Mouse (Mus musculus): Measurements from ENCODE around the gene Clba1.

The Clba1 gene

GRCm38 (mm10) chr12:112808587-112809364, at the start of gene Clba1:
TSS of gene Clba1 (plus strand) at chr12:112808937.
- DNase-seq (ENCODE audit: low spot score): peak; percentile 91

GRCm38 (mm10) chr12:112759471-112759870, 49.3 kb upstream of the Clba1 start:
- no peak for DNase-seq (ENCODE audit: low spot score)

GRCm38 (mm10) chr12:112760154-112760926, 48.4 kb upstream of the Clba1 start, which contains the start of gene Pld4:
TSS of gene Pld4 (plus strand) at chr12:112760655.
- no peak for DNase-seq (ENCODE audit: low spot score)

GRCm38 (mm10) chr12:112761411-112761810, 47.3 kb upstream of the Clba1 start:
- DNase-seq (ENCODE audit: low spot score): no peak

- DNase-seq (ENCODE audit: low spot score): no peak
Observed at GRCm38 (mm10) chr12:112762018-112762417, 46.7 kb upstream of the Clba1 start.

GRCm38 (mm10) chr12:112763176-112763575, 45.6 kb upstream of the Clba1 start:
- DNase-seq (ENCODE audit: low spot score): no peak

GRCm38 (mm10) chr12:112764141-112764540, 44.6 kb upstream of the Clba1 start:
- no peak for DNase-seq (ENCODE audit: low spot score)

- DNase-seq (ENCODE audit: low spot score): no peak
Observed at GRCm38 (mm10) chr12:112764991-112765390, 43.7 kb upstream of the Clba1 start.

- no peak for DNase-seq (ENCODE audit: low spot score)
Observed at GRCm38 (mm10) chr12:112766586-112766985, 42.2 kb upstream of the Clba1 start.

- no peak for DNase-seq (ENCODE audit: low spot score)
Observed at GRCm38 (mm10) chr12:112767036-112767890, 41.5 kb upstream of the Clba1 start.

GRCm38 (mm10) chr12:112768166-112768565, 40.6 kb upstream of the Clba1 start:
- DNase-seq (ENCODE audit: low spot score): no peak

GRCm38 (mm10) chr12:112769031-112769430, 39.7 kb upstream of the Clba1 start:
- DNase-seq (ENCODE audit: low spot score): no peak

- no peak for DNase-seq (ENCODE audit: low spot score)
Observed at GRCm38 (mm10) chr12:112769751-112770150, 39.0 kb upstream of the Clba1 start.

- DNase-seq (ENCODE audit: low spot score): no peak
Observed at GRCm38 (mm10) chr12:112770396-112770795, 38.3 kb upstream of the Clba1 start.

GRCm38 (mm10) chr12:112772306-112772705, 36.4 kb upstream of the Clba1 start:
- DNase-seq (ENCODE audit: low spot score): no peak

- DNase-seq (ENCODE audit: low spot score): no peak
Observed at GRCm38 (mm10) chr12:112773366-112773765, 35.4 kb upstream of the Clba1 start.

GRCm38 (mm10) chr12:112774026-112774425, 34.7 kb upstream of the Clba1 start:
- DNase-seq (ENCODE audit: low spot score): no peak

- no peak for DNase-seq (ENCODE audit: low spot score)
Observed at GRCm38 (mm10) chr12:112774481-112774880, 34.3 kb upstream of the Clba1 start.

- DNase-seq (ENCODE audit: low spot score): no peak
Observed at GRCm38 (mm10) chr12:112791026-112791425, 17.7 kb upstream of the Clba1 start.

- DNase-seq (ENCODE audit: low spot score): no peak
Observed at GRCm38 (mm10) chr12:112793601-112794355, 15.0 kb upstream of the Clba1 start.

GRCm38 (mm10) chr12:112794356-112794816, 14.4 kb upstream of the Clba1 start:
- no peak for DNase-seq (ENCODE audit: low spot score)
